Mouse (Mus musculus): Measurements from ENCODE around the gene Acbd7.

Acbd7 gene

DNA sequence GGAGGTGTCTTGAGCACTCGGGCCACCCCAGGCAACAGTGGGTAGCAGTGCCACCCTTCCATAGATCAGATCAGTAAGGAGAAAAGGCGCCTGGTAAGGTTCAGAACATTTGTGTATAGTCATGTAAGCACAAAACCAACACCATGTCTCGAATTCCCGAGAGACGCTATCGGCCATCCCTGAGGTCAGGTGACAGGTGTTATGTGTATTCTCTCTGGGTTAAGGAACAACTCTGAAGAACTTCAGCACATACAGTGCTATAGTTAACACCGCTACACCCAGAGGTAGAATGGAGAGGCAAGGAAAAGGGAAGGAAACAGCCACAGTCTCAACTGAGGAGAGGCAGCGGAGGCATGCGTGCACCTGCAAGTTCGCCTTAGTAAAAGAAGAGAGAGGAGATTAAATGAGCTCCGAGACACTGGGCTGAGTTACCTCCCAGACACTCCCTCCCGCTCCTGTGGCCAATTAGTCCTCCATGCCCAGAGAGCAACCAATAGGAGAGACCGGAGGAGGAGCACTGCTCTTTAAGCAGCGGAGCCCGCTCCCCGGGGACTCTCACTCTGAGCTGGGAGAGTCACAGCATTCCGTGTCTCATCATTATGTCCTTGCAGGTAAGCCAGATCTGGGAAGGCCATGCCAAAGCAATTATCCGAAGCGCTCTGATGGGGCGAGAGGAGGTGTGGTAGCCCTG is at the start of gene Acbd7:
Acbd7 (plus strand) TSS at position 558 of the 691 bp plus-strand sequence.
- peak; percentile 39 for DNase-seq (ENCODE audit: extremely low spot score)

DNA sequence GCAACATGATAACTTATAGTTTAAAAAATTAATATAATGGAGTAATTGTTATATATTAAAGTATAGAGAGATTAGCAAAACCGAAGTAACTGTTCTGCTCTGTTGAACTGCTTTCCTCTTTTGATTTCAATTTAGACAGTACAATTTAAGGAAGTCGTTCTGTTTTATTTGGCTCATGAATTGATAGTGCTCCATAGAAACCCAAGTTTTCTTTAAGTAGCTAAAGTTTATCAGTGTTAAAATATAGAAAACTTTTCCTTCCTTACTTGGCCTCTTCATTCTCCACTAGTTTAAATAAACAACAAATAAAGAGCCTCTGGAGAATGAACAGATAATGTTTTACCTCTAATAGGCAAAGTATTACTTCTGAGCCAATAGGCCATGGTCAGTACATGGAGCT is 49.7 kb upstream of the Acbd7 start:
- DNase-seq (ENCODE audit: extremely low spot score): no peak

DNA sequence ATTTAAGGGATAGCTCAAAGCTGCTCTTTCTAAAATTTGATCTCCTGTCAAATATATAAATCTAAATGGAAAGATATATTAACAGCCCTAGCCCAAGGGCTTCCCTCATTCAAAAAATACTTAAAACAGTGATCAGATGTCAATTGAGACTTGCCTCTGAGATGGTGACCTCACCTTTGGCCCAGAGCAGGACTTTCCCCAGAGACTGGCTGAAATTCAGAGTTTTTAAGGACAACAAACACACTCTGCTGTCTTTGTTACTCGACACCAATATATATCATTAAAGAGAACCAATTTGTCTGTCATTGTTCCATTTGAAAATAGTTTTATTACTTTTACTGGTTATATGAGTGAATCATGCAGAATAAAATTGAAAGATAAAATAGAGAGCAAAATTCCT is 46.4 kb upstream of the Acbd7 start:
- no peak for DNase-seq (ENCODE audit: extremely low spot score)

DNA sequence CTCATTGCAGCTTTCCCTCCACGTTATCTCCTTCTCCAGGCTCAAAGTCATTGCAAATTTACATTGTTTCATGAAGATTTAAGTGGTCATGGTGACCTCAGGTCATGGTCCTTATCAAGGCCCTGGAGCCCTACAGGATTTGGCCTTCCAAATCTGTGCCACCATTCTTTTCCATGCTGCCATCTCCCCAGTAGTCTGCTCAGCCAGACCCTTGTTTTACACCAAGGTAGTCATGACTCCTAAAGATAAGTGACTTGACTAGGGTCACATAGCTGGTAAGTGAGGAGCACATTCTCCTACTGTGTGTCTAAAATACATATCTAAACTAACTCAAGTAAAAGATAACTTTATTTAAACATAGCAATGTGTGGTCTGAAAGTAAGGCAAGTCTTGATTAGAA is 43.8 kb upstream of the Acbd7 start:
- DNase-seq (ENCODE audit: extremely low spot score): no peak

DNA sequence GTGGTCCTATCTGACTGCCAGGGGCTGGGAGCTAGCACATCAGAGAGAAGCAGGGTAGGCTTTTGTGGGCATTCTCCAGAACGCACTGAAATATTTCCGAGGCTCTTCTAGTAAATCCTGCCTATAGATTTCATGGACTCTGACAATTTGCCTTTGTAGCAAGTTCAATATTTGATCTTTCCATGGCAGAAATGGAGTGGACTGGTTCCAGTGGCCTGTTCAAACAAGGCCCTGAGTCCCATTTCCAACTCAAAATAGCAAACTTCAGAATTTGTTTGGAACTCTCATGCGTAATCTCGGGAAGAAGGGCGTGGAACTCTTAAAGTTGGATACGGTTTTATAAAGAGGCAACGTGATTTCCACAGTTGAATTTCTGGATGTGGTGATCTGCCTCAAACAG is 40.1 kb upstream of the Acbd7 start:
- no peak for DNase-seq (ENCODE audit: extremely low spot score)

DNA sequence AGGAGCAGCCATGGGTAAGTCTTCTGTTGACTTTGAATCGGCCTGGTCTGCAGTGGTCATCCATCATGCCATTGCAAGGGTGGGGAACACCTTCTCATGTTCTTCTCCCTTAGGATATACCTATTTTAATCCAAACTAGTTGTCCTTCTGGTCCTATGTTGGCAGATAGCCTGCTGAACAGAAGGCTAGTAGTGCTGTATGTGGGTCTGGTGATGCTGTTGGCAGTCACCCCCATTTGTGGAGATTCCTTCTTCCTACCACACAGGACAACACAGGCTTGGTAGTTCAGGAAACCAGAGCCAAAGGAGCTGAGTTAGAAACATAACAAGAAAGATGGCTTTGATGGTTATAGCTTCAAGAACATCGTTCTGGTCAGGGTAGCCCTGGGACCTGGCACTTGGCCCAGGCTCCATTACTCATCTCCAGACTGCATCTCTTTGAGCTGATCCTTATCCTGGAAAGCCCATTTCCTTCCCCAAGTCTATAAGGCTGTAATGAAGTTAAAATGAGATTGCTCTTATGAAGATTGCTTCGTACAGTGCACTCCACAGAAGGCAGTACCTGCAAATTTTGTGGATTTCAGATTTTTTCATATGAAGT is 30.4 kb upstream of the Acbd7 start:
- DNase-seq (ENCODE audit: extremely low spot score): no peak

DNA sequence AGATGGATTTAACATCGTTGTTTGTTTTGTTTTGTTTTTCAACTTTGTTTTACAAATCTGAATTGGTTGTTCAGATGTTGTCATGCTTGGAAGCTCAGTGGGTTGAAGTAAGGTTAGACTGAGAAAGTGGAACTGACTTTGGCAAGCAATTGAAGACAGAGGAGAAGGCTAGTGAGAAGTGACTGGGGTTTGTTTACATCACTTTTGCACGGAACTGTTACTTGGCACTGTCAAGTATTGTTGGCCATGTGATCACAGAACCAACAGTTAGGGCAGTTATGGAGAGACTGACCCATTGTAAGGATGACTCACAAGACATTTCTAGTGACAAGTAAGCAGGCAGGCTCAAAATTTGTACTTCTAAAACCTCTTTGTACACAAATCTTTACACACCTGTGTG is 12.8 kb upstream of the Acbd7 start:
- no peak for DNase-seq (ENCODE audit: extremely low spot score)

DNA sequence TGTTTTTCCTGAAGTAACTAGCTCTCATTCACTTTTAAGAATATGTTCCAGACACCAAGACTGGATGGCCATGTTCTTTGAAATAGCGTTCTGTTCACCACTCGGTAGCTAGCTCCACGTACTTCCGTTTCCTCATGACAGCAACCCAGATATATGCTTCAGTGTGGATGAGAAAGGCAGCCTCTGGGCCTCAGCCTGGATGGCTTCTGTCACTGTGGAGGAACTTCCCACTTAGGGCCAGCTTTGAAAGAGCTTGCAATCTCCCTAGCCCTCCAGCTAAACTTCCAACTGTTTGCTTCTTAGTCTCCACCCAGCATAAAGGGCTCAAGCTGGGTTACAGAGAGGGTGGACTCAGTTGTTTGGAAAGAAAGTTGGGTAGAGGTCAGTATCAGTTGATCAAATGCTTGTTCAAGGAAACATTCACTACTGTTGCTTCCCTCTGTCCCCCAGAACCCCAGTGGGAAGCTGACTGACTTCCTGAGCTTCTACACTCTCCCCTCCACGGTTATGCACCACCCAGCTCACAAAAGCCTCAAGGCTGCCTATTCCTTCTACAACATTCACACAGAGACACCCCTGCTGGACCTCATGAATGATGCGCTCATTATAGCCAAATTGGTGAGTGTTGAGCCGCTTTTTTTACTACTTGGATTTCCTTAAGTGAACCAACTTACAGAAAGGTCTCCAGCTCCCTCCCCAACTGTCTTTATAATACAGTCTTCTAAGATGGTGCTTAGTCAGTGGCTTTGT is 11.4 kb upstream of the Acbd7 start:
- no peak for DNase-seq (ENCODE audit: extremely low spot score)

DNA sequence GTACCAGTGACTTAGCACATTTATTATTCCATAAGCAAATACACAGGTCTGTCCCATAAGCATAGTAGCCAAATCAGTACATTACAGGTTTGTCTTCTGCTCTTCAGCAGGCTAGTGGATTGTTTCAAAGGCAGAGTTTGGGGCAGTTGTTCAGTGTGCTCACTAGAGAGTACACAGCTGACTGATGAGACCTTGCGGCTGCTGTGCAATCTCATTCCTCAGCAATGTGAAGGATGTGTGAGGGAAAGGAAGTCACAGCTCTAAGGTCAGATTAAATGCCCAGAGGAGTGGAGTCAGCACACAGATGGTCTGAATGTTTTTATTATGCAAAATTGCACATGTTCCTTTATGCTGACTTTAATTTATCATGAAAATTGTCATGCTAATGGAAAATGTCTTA is 9.4 kb upstream of the Acbd7 start:
- no peak for DNase-seq (ENCODE audit: extremely low spot score)

DNA sequence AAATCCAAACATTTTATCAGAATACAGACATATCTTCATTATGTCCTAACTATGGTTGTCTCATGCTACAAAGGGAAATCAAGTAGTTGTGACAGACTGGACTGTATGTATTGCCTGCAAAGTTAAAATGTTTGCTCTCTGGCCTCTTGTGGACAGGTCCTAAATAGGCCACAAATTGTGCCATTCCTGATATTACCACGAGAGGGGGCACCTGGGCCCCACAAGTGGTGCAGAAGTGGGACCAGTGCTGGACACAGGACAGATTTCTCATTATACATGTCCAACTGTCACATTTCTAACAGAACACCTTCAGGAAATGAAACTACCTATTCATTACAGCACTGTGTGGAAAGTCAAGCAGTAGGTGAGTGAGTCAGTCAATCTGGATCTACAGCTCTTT is 8.6 kb upstream of the Acbd7 start:
- DNase-seq (ENCODE audit: extremely low spot score): peak; percentile 17

DNA sequence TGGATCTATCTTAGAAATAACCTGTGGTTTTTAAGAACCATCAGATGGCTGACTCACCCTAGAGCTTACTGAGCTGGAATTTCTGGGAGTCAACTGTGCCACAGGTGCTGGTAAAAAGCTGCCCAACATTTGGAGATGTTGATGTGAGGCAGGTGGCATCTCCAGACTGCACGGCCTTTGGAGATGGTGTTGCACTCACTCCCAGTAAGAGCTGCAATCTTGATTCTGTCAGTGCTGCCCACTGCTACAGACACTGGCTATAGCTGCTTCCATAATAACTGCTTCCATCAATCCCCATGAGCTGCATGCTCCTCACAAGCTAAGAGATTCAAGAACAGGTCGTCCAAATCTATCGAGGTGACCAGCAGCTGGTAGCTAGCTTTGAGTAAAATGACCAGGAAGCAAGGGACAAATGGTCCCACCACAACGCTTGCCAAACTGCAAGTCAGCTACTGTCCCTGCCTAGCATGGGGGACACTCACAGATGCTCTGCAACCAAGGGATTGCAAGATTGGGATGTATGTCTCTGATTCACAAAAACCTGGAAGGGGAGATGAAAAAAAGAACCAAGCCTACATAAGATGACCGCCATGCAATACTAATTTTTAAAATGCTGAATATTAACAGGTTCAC is 4.8 kb upstream of the Acbd7 start:
- DNase-seq (ENCODE audit: extremely low spot score): no peak

DNA sequence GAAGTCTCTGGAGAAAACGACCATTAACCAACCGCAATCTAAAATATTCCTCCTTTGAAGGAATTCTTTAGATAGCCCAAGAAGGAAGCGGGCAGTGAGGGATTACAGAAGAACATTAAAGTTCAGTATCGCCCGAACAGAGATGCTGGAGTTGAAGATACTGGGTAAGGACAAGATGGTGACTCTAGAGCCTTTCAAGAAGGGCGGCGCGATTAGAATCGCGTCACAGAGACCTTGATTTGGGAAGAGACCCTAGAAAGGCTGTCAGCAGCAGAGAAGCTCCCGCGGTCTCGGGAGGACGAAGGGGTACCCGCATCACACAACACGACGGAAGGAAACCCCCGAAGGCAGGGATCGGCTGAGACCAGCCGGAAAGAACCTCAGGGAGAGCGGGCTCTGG is 3.9 kb upstream of the Acbd7 start:
- DNase-seq (ENCODE audit: extremely low spot score): no peak

DNA sequence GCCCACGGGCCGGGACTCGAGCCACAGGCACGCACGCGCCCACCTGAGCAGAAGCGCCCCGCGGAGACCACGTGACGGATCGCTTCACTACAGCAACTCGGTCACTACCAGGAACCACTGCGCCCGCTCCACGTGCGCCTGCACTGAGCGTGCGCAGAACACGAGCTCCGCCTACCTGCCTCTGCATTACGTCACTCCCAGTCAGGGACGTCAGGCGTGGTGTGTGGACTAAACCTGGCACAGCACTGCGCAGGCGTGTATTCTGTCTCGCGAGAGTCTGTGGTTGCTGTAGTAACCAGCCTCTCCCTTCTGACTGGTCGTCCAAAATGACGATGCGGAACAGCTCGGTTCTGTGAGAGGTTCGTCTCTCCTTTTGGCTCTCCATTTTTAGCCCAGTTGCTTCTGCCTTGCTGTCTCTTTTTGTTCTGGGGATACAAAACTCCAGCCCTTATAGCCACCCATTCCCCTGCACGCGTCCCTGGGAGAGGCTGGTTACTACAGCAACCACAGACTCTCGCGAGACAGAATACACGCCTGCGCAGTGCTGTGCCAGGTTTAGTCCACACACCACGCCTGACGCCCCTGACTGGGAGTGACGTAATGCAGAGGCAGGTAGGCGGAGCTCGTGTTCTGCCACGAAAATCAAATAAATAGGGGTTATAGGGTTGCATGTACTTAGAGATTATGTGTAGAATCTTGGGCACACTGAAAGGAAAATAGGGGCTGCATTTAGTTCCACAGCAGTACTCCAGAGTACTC is 3.3 kb upstream of the Acbd7 start, which contains the start of gene Rpp38:
Rpp38 (minus strand) TSS at position 160 of the 759 bp plus-strand sequence.
- DNase-seq (ENCODE audit: extremely low spot score): peak; percentile 97

DNA sequence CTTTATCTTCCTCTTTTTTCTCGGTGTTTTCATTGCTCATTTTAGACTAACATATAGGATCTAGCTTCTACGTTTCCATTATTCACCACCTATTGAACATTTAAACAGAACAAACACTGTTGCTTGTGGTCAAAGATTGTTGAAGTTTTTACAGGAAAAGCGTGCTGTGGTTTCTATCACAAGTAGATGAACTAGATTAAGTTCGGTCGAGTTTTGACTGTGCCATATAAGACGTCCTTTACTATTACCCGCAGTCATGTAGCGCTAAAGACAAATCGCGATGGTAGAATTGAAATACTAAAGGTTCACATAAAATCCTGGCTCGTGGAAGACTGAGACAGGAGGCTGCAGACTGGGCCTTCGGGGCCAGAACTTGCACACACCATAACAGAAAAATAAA is 2.2 kb upstream of the Acbd7 start:
- no peak for DNase-seq (ENCODE audit: extremely low spot score)

DNA sequence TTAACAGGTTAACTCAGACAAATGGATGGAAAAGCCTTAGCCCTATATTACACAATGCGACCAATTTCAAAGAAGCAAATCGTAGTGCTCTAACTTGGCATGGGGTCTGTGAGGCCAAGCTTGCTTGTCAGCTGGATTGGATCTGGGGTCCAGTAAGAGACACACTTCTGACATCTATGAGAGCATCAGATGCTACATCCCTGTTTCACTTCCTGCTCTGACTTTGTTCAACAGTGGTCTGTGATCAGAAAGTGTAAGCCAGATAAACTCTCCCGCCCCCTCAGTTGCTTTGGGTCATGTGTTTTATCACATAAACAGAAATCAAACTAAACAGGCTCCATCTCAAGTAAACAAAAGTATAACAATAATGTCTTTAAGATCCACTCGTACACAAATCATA is 12.5 kb downstream of the Acbd7 start:
- DNase-seq (ENCODE audit: extremely low spot score): no peak

DNA sequence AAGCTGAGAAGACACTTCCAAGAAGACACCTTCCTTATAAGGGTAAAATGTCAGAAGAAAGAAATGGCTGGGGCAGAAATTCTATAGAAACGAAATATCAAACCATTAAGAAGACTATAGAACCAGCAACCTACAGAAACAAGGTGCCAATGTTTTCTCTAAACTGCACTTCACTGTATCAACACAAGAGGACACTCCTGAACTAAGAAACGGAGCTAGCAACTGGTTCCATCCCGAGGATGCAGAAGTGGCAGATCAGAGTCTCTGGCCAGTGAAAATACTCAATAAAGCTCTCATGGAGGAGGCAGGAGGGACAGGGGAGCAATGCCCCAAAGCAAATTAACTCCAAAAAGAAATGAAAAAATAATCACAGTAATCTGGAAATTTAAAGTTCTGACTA is 13.0 kb downstream of the Acbd7 start:
- peak; percentile 18 for DNase-seq (ENCODE audit: extremely low spot score)

DNA sequence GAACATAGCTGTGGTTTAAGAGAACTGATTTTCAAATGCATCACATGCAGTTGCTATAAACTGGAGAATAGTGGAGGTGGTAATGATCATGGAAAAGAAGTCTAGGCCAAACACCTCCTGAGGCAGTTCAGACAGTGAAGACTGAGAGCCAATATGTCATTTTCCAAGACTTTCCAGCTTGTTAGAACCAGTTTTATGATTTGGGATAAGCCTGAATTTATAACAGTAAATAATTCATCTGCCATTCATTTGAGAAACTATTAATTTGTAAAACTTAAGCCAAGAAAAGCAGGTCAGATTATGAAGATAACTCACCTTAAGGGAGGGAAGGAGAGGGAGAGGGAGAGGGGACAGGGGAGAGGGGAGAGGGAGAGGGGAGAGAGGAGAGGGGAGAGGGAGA is 17.2 kb downstream of the Acbd7 start:
- no peak for DNase-seq (ENCODE audit: extremely low spot score)

DNA sequence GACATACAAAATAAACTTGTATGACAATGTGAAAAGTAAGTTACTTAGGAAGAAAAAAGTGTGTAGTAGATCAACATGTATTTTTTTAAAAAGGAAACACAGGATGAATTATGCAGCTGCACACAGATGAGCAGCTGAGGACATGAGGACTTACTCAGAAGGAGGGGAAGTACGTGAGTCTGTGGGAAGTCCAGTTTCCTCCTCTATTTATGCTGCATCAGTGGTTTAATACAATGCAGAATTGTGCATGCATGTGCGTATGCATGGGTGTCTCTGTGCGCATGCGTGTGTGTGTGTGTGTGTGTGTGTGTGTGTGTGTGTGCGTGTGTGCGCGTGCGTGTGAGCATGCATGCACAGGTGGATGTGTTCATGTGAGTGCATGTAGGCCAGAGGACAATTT is 19.8 kb downstream of the Acbd7 start:
- DNase-seq (ENCODE audit: extremely low spot score): no peak

DNA sequence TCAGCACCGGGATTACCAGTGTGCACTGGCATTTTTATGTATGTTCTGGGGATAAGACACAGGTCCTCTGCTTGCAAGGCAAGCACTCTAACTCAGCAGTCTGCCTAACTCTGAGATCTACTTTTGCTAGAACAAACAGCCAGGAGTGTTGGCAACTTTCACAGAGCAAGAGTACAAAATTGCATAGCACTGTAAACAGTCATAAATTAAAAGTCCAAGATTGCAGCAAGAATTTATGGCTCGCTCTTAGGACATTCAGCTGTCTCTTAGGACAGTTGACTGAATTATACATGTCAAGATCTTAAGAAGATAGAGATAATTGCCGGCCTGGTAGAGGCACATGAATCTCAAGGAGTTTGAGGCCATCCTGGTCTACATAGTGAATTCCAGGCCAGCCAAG is 20.3 kb downstream of the Acbd7 start:
- DNase-seq (ENCODE audit: extremely low spot score): no peak

DNA sequence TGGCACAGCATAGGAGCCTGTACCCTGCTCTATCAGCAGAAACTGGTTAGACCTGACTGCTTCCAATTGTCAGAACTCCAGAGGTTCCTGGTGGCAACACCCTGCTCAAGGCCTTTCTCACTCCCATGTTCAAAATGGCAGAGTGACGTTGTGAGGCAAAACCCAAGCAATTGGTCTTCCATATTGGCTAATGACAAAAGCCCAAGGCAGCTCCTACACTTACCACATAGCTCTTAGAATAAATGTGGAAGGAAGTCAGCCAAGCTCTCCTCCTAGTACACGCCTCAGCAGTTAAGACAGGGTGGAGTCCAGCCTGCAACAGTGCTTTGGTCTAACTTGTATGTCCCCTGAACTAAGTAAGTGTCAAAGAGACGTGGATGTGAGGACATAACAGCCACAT is 21.9 kb downstream of the Acbd7 start:
- DNase-seq (ENCODE audit: extremely low spot score): no peak

DNA sequence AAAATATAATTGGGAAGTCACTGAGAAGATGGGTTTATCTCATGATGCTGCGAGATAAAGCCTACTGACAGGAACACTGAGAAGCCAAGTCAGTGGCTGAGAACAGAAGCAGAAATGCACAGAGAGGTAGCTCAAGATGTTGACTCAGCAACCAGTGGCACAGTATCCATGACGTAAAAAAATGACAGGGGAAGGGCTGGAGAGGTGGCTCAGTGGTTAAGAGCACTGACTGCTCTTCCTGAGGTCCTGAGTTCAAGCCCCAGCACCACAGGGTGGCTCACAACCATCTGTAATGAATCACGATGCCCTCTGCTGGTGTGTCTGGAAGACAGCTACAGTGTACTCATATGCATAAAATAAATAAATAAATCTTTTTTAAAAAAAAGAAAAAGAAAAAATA is 25.1 kb downstream of the Acbd7 start:
- no peak for DNase-seq (ENCODE audit: extremely low spot score)

DNA sequence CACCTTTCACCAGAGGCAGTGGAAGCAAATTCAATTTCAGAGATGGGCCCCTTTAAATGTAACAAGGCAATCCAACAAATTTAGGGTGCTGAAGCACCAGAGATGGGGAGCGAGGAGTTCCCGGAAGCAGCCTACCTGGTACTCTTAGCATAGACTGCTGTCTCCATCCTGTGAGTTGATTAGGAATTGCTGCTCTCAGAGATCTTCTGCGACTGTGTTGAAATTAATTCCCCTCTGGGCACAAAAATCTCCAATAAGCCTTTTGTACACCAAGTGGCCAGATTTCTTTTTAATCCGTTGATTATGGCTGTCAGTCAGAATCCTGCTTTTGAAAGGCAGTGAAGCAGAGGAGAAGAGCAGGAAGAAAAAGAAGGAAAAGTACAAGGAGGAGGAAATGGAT is 29.2 kb downstream of the Acbd7 start:
- no peak for DNase-seq (ENCODE audit: extremely low spot score)

Measured in embryo, embryonic 9.5 days (tissue).